ENCODE assay signal across 27 mouse cellular contexts in genomic region chr4:127286907-127287306, GRCm38 (mm10). TPM values are rescaled to one million over a fixed set of nuclear protein-coding genes. Genes with fewer than 3 reads are reported as not detected.
"Had no signal": no experiment of that assay in that cellular context is flagged by ENCODE, and none has a peak within 500 bp of the region (broad histone marks: within the 10 kb centered on the region; RNA-seq: fewer than 3 reads in every experiment).

No protein-coding gene starts in this region.

- H3K36me3 ChIP-seq: heart, embryonic 10.5 days; heart, embryonic 12.5 days; hindbrain, embryonic 13.5 days; hindbrain, embryonic 15.5 days; kidney, embryonic 15.5 days; limb, embryonic 13.5 days; limb, embryonic 15.5 days; liver, embryonic 12.5 days had no signal

- H3K9me3 ChIP-seq: heart, embryonic 10.5 days; heart, embryonic 12.5 days; hindbrain, embryonic 13.5 days; hindbrain, embryonic 15.5 days; kidney, embryonic 15.5 days; limb, embryonic 13.5 days; limb, embryonic 15.5 days; liver, embryonic 12.5 days had no signal

- H3K9ac ChIP-seq: heart, embryonic 12.5 days; hindbrain, embryonic 13.5 days; hindbrain, embryonic 15.5 days; kidney, embryonic 15.5 days; limb, embryonic 13.5 days; limb, embryonic 15.5 days; liver, embryonic 12.5 days; liver, embryonic 14.5 days had no signal

- H3K4me1 ChIP-seq: hindbrain, embryonic 13.5 days; hindbrain, embryonic 15.5 days; limb, embryonic 15.5 days; liver, embryonic 12.5 days had no signal

- H3K4me2 ChIP-seq: heart, embryonic 12.5 days; hindbrain, embryonic 13.5 days; hindbrain, embryonic 15.5 days; kidney, embryonic 15.5 days; limb, embryonic 13.5 days; limb, embryonic 15.5 days; liver, embryonic 12.5 days had no signal

- H3K27ac ChIP-seq: hindbrain, embryonic 13.5 days; hindbrain, embryonic 15.5 days; hindbrain, postnatal 0 days; kidney, embryonic 15.5 days; limb, embryonic 13.5 days; limb, embryonic 15.5 days; liver, embryonic 12.5 days; liver, embryonic 14.5 days had no signal

- H3K4me3 ChIP-seq: heart, embryonic 10.5 days; heart, embryonic 12.5 days; hindbrain, embryonic 13.5 days; hindbrain, embryonic 15.5 days; kidney, embryonic 15.5 days; limb, embryonic 13.5 days; limb, embryonic 15.5 days; liver, embryonic 12.5 days had no signal

- DNase-seq: gastrocnemius, postnatal 14 days; gastrocnemius, postnatal 36 days; heart, postnatal 36 days; kidney, adult 11 months; kidney, adult 2 months; kidney, adult 9 months; kidney, postnatal 10 days; kidney, postnatal 25 days; layer of hippocampus, adult 9-11 months; layer of hippocampus, postnatal 36 days; left cerebral cortex, postnatal 4 days had no signal

- H3K27me3 ChIP-seq: heart, embryonic 12.5 days; hindbrain, embryonic 13.5 days; hindbrain, embryonic 15.5 days; kidney, embryonic 15.5 days; limb, embryonic 13.5 days; limb, embryonic 15.5 days; liver, embryonic 12.5 days had no signal

- ATAC-seq: hindbrain, postnatal 0 days; intestine, embryonic 16.5 days; liver, embryonic 12.5 days had no signal

RNA-seq across cellular contexts. Expression of gene Gja4, which starts 26.9 kb away (rescaled TPM):
- total RNA-seq: hematopoietic stem cell, adult 5-6 weeks had no signal

RNA-seq across cellular contexts. Expression of gene Gjb3, which starts 43.7 kb away (rescaled TPM):
- total RNA-seq: gastrocnemius, adult 18-20 months; gastrocnemius, adult 8-10 months; gastrocnemius, postnatal 14 days; gastrocnemius, postnatal 36 days; left cerebral cortex, adult 8-10 months; liver, adult 2 months had no signal
- polyA plus RNA-seq: heart, embryonic 12.5 days; liver, adult 2 months; liver, embryonic 12.5 days had no signal
